Mouse (Mus musculus): ENCODE data around the gene Mlip.

- TF ChIP-seq ZNF384 (IDR thresholded peaks at IDR 0.05; ENCODE audit: low read depth, low read length) (no peak), CHD2 (IDR thresholded peaks at IDR 0.05; ENCODE audit: low read depth, low read length) (no peak), HCFC1 (IDR thresholded peaks at IDR 0.05; ENCODE audit: borderline replicate concordance, insufficient read depth, low read length) (no peak), ZC3H11A (IDR thresholded peaks at IDR 0.05; ENCODE audit: borderline replicate concordance, low read depth, low read length) (no peak), MAFK (IDR thresholded peaks at IDR 0.05; ENCODE audit: insufficient read depth, low read depth, low read length) (no peak)
Measured at GRCm38 (mm10) chr9:77252134-77252533, 100.6 kb downstream of the Mlip start.
